Mouse (Mus musculus) C2C12 (cell line): ENCODE results near the gene Bcl10.

Experiments
- CEBPB ChIP-seq: IDR thresholded peaks from one replicate; pipeline ENCODE4 v1.6.1; 2011; ENCODE audit warnings: low read depth, mild to moderate bottlenecking, control low read depth, moderate library complexity
- CTCF ChIP-seq: IDR thresholded peaks from one replicate; pipeline ENCODE4 v1.5.1; 2011; ENCODE audit not compliant: control insufficient read depth, insufficient read depth, insufficient read length
- FOSL1 ChIP-seq: IDR thresholded peaks from one replicate; pipeline ENCODE4 v1.8.0; 2011; ENCODE audit warnings: mild to moderate bottlenecking, low read length; ENCODE audit not compliant: poor library complexity, insufficient read depth, severe bottlenecking
- MAX ChIP-seq: IDR thresholded peaks from one replicate; pipeline ENCODE4 v1.6.1; 2011; ENCODE audit warnings: mild to moderate bottlenecking, control low read depth
- MYOD1 ChIP-seq: IDR thresholded peaks from one replicate; pipeline ENCODE4 v1.6.1; 2011; ENCODE audit warnings: low read depth; ENCODE audit not compliant: control insufficient read depth, insufficient read length
- MYOG ChIP-seq: IDR thresholded peaks from one replicate; pipeline ENCODE4 v1.6.1; 2011; ENCODE audit not compliant: control insufficient read depth, insufficient read length; ENCODE audit errors: extremely low read depth
- USF1 ChIP-seq: IDR thresholded peaks from one replicate; pipeline ENCODE4 v1.6.1; 2011; ENCODE audit warnings: low read depth, mild to moderate bottlenecking, control low read depth, moderate library complexity

DNA sequence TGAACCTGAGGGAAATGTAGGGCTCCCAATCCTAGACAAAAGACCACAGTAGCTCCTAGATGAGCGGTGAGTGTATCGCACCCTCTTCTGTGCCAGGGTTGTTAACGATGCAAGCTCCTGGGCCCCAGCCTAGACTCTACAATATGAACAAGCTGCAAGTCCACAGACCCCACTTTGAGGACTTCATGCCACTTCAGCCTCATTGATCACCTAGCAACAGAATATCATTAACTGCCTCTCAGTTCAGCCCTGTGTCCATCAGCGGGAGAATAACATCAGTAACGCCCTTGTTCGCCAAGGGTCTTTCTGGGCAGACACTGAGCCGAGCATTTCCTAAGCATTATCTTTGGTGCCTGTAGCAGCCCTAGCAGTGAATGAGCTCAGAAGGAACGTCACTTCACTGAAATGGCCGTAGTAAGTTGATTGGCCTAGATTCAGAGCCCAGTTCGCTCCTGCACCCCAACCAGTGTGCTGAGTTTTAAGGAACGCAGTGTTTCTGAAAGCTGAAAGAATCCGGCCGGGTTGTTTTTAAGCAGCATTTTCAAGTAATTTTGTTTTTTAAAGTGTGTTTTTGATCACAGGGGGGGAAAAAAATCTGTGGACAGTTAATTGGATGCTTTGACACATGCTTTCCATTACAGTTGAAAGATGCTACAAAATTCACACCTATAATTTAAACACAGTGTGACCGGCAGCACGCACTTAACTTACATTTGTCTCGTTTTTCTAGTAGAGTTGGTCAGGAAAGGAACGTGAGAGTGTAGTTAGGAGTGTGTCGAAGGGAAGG, 32.1 kb upstream of the Bcl10 start:
- TF ChIP-seq CTCF (no peak), USF1 (no peak), MYOD1 (no peak), FOSL1 (no peak), MAX (no peak), MYOG (no peak), CEBPB (no peak)
